Mouse (Mus musculus): ENCODE data around the gene Otub2. TPM values are rescaled to one million over a fixed set of nuclear protein-coding genes. Genes with fewer than 3 reads are reported as not detected.

Otub2 gene
- total RNA-seq, 4 experiments from 2014 or later = 17.2 to 21.0 (median 18.4) TPM

- DNase-seq (ENCODE audit: low spot score in 2 of 2) = no peak
These were observed 16.8 kb upstream of the Otub2 start for GRCm38 (mm10) chr12:103371711-103372110.

- DNase-seq (ENCODE audit: low spot score in 2 of 2) = no peak
These were observed 14.8 kb upstream of the Otub2 start for GRCm38 (mm10) chr12:103373530-103374236.

- peak; percentile 47 to 78 for DNase-seq (ENCODE audit: low spot score in 2 of 2)
These were observed 12.4 kb upstream of the Otub2 start for GRCm38 (mm10) chr12:103376124-103376523.

- peak in 1 of 2 experiments; percentile 77 for DNase-seq (ENCODE audit: low spot score in 2 of 2)
These were observed 11.7 kb upstream of the Otub2 start for GRCm38 (mm10) chr12:103376774-103377173.

- DNase-seq (ENCODE audit: low spot score in 2 of 2) = no peak
These were observed 8.3 kb upstream of the Otub2 start for GRCm38 (mm10) chr12:103380226-103380625.

- DNase-seq (ENCODE audit: low spot score in 2 of 2) = no peak
These were observed 856 bp downstream of the Otub2 start for GRCm38 (mm10) chr12:103389348-103389727.

- DNase-seq (ENCODE audit: low spot score in 2 of 2) = no peak
These were observed 1.5 kb downstream of the Otub2 start for GRCm38 (mm10) chr12:103389982-103390381.

- DNase-seq (ENCODE audit: low spot score in 2 of 2) = peak in 1 of 2 experiments; percentile 76
These were observed 2.6 kb downstream of the Otub2 start for GRCm38 (mm10) chr12:103391098-103391497.

- no peak for DNase-seq (ENCODE audit: low spot score in 2 of 2)
These were observed 5.0 kb downstream of the Otub2 start for GRCm38 (mm10) chr12:103393528-103393927.

- DNase-seq (ENCODE audit: low spot score in 2 of 2) = no peak
These were observed 7.2 kb downstream of the Otub2 start for GRCm38 (mm10) chr12:103395486-103396275.

GRCm38 (mm10) chr12:103396751-103397150 lies 8.3 kb downstream of the Otub2 start:
- no peak for DNase-seq (ENCODE audit: low spot score in 2 of 2)

- DNase-seq (ENCODE audit: low spot score in 2 of 2) = no peak
These were observed 15.6 kb downstream of the Otub2 start for GRCm38 (mm10) chr12:103404131-103404530.

- no peak for DNase-seq (ENCODE audit: low spot score in 2 of 2)
These were observed 19.2 kb downstream of the Otub2 start, which contains the start of gene 9330161L09Rik for GRCm38 (mm10) chr12:103407720-103408119. TSS of gene 9330161L09Rik (minus strand) at chr12:103407820.

- DNase-seq (ENCODE audit: low spot score in 2 of 2) = peak in 1 of 2 experiments; percentile 80
These were observed 19.7 kb downstream of the Otub2 start for GRCm38 (mm10) chr12:103408144-103408543.

GRCm38 (mm10) chr12:103425016-103425728 lies 36.7 kb downstream of the Otub2 start:
- DNase-seq (ENCODE audit: low spot score in 2 of 2) = no peak

- DNase-seq (ENCODE audit: low spot score in 2 of 2) = peak; percentile 89 to 99
These were observed 37.4 kb downstream of the Otub2 start, which contains the start of gene Ddx24 for GRCm38 (mm10) chr12:103425729-103426470. TSS of gene Ddx24 (minus strand) at chr12:103425830.

GRCm38 (mm10) chr12:103426710-103427109 lies 38.2 kb downstream of the Otub2 start:
- DNase-seq (ENCODE audit: low spot score in 2 of 2) = no peak

GRCm38 (mm10) chr12:103433430-103433829 lies 44.9 kb downstream of the Otub2 start:
- no peak for DNase-seq (ENCODE audit: low spot score in 2 of 2)

- no peak for DNase-seq (ENCODE audit: low spot score in 2 of 2)
These were observed 45.7 kb downstream of the Otub2 start, which contains the start of gene Ifi27 for GRCm38 (mm10) chr12:103433986-103434731. TSS of gene Ifi27 (plus strand) at chr12:103434211.

- DNase-seq (ENCODE audit: low spot score in 2 of 2) = no peak
These were observed 46.4 kb downstream of the Otub2 start for GRCm38 (mm10) chr12:103434861-103435260.
